Mouse (Mus musculus) urinary bladder, postnatal 14 days (tissue): ENCODE results near the gene Carm1.
"Not testable (repeated sequence)": the region's sequence is repeated elsewhere in the genome, so short reads cannot be mapped to it uniquely, and the experiment has no call there.

Experiments
- DNase-seq: peaks from one replicate; pipeline ENCODE4 v3.0.0; 2021; ENCODE audit warnings: low spot score

The Carm1 gene

GRCm38 (mm10) chr9:21576286-21576685, 29.6 kb downstream of the Carm1 start:
- no peak for DNase-seq

GRCm38 (mm10) chr9:21578226-21578625, 31.5 kb downstream of the Carm1 start:
- DNase-seq = no peak

GRCm38 (mm10) chr9:21585401-21585800, 38.7 kb downstream of the Carm1 start:
- DNase-seq = no peak

DNA sequence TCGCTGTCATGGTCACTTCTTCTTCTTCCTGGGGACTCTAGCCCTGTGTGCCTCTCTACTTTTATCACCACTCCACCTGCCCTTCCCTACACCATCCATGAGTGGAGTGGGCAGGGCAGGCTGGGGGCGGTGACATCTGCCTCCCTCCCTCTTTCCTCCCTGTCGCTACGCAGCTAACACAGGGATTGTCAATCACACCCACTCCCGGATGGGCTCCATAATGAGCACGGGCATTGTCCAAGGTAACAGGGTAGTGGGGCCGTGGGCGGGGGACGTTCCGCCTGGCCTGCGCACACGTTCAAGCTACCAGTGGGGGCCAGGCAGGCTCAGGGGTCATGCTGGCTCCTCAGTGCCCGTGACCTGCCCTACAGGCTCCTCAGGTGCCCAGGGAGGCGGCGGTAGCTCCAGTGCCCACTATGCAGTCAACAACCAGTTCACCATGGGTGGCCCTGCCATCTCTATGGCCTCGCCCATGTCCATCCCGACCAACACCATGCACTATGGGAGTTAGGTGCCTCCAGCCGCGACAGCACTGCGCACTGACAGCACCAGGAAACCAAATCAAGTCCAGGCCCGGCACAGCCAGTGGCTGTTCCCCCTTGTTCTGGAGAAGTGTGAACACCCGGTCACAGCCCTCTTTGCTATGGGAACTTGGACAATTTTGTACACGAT, 41.1 kb downstream of the Carm1 start:
- DNase-seq = no peak

- DNase-seq = no peak
Measured at GRCm38 (mm10) chr9:21588350-21588749, 41.7 kb downstream of the Carm1 start.

DNA sequence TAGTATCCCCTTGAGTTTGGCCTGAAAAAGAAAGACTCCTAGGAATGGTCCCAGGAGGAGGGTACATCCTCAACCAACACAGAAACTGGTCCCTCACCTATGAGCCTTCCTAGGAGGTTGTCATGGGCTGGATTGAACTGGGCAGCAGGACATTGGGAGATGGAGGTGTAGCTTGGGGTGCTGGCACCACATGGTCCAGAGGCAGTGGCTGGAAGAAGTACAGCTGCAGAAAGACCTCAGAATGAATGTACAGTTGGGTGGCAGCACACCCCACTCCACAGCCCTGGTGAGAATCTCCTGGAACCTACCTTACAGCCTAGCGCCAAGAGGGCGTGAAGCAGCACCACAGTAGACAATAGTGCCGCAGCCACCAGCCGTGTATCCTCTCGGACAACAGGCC, 42.8 kb downstream of the Carm1 start:
- no peak for DNase-seq

GRCm38 (mm10) chr9:21591127-21591830, 44.6 kb downstream of the Carm1 start:
- no peak for DNase-seq

DNA sequence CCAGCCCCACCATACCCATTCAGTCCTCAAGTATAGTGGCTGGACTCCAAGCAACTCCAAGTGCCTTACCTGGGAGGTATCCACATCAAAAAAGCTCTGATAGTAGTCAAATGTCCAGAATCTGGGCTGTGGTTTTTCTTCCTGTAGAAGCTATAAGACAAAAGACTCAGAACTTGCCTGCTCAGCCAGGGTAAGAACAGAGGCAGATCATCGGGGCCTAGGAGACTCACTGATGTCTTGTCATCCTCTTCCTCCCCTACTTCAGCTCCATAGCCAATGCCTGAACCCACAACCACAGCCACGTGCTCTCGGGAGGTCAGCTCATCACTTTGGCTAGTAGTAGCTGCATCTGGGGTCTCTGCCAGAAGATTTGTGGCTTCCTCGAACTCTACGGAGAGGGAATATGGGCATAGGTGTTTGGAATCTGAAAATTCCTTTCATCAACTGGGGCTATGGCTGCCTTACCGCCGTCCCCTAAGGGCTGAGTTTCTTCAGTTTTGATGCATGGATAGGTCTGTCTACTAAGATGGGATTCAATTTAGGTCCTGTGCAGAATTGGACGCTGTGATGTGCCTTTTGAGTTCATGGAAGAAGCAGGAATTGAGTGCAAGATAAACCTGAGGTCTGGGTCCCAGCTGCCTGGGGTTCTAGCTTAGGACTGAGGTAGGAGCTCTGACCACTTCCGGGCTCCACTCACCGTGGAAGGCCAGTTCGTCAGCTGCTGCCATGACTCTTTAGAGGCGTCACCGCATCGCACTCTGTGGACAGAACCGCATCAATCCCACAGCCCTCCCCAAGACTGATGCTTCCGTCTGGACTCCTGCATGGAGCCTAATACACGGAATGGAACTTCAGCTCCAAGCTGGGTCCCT, 45.4 kb downstream of the Carm1 start:
- DNase-seq = no peak

GRCm38 (mm10) chr9:21592703-21593121, 46.0 kb downstream of the Carm1 start, which contains the start of the genes Timm29 and Yipf2:
TSS of gene Timm29 (plus strand) at chr9:21592722.
TSS of gene Yipf2 (minus strand) at chr9:21592828.
- DNase-seq = peak; percentile 89

GRCm38 (mm10) chr9:21593122-21593721, 46.5 kb downstream of the Carm1 start:
- peak; percentile 39 for DNase-seq

- not testable (repeated sequence) for DNase-seq
Measured at GRCm38 (mm10) chr9:21594350-21594749, 47.7 kb downstream of the Carm1 start.

DNA sequence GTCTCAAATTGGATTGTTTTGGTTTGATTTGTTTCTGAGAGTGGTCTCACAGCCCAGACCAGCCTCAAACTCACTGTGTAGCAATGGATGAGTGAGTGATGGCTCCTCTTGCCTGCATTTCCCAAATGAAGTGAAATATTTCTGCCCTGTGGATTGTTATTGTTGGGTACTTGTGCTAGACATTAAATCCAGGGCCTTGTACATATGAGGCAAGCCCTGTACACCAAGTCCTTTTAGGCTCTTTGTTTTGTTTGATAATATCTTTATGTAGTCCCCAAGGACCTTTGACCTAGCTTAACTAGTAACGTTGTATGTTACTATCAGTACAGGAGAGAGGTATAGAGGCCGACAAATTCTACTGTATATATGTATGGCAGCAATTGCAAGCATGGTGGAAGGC, 48.1 kb downstream of the Carm1 start:
- no peak for DNase-seq

DNA sequence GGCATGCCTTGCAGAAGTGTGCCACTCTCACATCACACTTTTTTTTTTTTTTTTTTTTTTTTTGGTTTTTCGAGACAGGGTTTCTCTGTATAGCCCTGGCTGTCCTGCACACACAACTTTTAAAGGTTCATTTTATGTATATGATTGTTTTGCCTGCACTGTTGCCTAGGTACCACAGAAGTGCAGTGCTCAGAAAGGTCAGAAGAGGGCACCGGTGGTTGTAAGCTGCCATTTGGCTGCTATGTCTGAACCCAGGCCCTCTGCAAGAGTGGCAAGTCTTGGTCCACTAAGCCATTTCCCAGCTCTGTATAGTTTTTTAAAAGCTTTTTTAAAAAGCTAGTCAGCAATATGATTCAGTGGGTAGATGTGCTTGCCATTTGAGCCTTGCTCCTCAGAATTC, 51.5 kb downstream of the Carm1 start:
- DNase-seq = no peak

DNA sequence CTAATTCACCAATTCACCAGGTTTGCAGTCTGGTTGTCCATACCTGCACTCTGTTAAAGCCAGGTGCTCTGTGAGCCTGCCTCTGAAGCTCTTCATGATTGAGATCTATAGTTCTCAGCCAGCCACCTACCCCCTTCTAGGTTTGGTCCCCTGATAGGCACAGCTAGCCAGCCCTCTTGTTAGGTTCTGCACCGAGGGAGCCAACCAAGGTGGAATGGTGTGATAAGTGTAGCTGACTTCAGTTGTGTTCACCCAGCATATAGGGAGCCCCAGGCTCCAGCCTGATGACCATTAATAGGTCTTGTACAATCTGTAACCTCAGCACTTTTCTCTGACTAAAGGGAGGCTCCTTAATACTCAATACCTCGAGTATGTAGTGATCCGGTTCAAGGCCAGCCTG, 53.5 kb downstream of the Carm1 start:
- no peak for DNase-seq

- DNase-seq = no peak
Measured at GRCm38 (mm10) chr9:21601073-21601472, 54.4 kb downstream of the Carm1 start.

DNA sequence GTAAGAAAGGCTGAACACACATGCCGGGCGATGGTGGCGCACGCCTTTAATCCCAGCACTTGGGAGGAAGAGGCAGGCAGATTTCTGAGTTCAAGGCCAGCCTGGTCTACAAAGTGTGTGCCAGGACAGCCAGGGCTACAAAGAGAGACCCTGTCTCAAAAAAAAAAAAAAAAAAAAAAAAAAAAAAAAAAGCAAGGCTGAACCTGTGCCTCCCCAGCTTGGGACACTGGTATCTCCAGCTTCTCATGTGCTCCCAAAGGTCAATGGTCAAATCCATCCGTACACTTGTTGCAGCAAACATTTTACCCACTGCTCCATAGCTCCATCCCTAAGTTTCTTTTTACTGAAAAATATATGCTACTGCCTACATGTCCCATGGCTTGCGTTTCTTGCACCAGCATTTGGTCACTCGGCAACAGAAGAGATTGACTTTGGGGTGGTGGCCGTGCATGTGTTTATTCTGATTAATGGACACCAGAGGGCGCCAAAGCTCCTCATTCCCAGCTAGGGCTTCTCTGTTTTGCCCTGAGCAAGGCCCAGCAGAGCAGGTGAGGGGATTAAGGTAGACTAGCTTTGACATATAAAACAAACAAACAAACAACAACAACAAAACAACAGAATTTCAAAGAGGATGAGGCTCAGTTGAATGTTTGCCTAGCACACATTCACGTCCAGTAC, 55.2 kb downstream of the Carm1 start:
- peak; percentile 69 for DNase-seq

GRCm38 (mm10) chr9:21604119-21604518, 57.4 kb downstream of the Carm1 start:
- no peak for DNase-seq

GRCm38 (mm10) chr9:21605865-21606264, 59.2 kb downstream of the Carm1 start:
- DNase-seq = no peak

GRCm38 (mm10) chr9:21606648-21607047, 60.0 kb downstream of the Carm1 start:
- DNase-seq = no peak

DNA sequence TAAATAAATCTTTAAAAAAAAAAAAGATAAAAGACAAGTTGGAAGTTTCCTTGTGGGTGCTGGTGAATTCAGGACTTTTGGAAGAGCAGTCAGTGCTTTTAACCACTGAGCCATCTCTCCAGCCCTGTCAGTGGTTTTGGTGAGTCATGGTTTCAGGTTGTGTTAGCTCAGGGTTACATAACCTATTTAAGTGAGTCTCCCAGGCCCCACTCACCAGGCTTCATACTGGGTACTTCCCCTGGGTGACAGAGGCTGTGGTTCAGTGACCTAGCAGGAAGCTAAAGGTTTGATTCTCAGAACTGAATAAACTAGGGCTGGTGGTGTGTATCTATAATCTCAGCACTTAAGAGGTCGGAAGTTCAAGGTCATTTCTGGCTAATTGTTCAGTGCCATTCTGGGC, 63.2 kb downstream of the Carm1 start:
- peak; percentile 47 for DNase-seq

GRCm38 (mm10) chr9:21614864-21615616, 68.3 kb downstream of the Carm1 start:
- no peak for DNase-seq
